Mouse (Mus musculus) heart, postnatal 0 days (tissue): ENCODE results near the gene Igll1. TPM values are rescaled to one million over a fixed set of nuclear protein-coding genes. Genes with fewer than 3 reads are reported as not detected.

Experiments
- ATAC-seq: fragments of 200-750 bp; cut with Nextera tagmentation; 2 replicates; pipeline ENCODE4 v1.8.0; 2017; ENCODE audit warnings: low read depth, moderate number of reproducible peaks, moderate library complexity; ENCODE audit not compliant: insufficient read depth
- DNase-seq: peaks from one replicate; pipeline ENCODE4 v3.0.0-alpha.2; 2016; ENCODE audit warnings: low spot score
- H3K27ac ChIP-seq: fragments of 300-500 bp; sonication (generic); 2 replicates; pipeline ENCODE4 v1.5.1; 2014; ENCODE audit warnings: low read depth, mild to moderate bottlenecking
- H3K27me3 ChIP-seq: fragments of 300-500 bp; sonication (generic); 2 replicates; pipeline ENCODE4 v1.6.1; 2014; ENCODE audit warnings: low read length, mixed read lengths; ENCODE audit not compliant: control insufficient read depth, insufficient read depth
- H3K36me3 ChIP-seq: fragments of 300-500 bp; sonication (generic); replicated peaks from 2 replicates; pipeline ENCODE4 v1.6.1; 2014; ENCODE audit warnings: low read length, mixed read lengths; ENCODE audit not compliant: control insufficient read depth, insufficient read depth
- H3K4me1 ChIP-seq: fragments of 300-500 bp; sonication (generic); 2 replicates; pipeline ENCODE4 v1.6.1; 2014; ENCODE audit warnings: antibody characterized with exemption; ENCODE audit not compliant: control insufficient read depth, insufficient read depth
- H3K4me2 ChIP-seq: fragments of 300-500 bp; sonication (generic); 2 replicates; pipeline ENCODE4 v1.6.1; 2014; ENCODE audit warnings: low read depth, mild to moderate bottlenecking, low read length, moderate library complexity
- H3K4me3 ChIP-seq: fragments of 300-500 bp; sonication (generic); 2 replicates; pipeline ENCODE4 v1.5.1; 2014; ENCODE audit warnings: low read depth, low read length
- H3K9ac ChIP-seq: fragments of 300-500 bp; sonication (generic); replicated peaks from 2 replicates; pipeline ENCODE4 v1.6.1; 2014; ENCODE audit warnings: low read depth, low read length, mixed read lengths
- H3K9me3 ChIP-seq: fragments of 300-500 bp; sonication (generic); replicated peaks from 2 replicates; pipeline ENCODE4 v1.6.1; 2016; ENCODE audit warnings: low read length; ENCODE audit not compliant: control insufficient read depth
- CTCF ChIP-seq: IDR thresholded peaks from 2 replicates; pipeline ENCODE4 v1.5.1; 2016; ENCODE audit warnings: antibody characterized with exemption, control low read depth, low read depth
- EP300 ChIP-seq: IDR thresholded peaks from 2 replicates; pipeline ENCODE4 v1.6.1; 2016; ENCODE audit warnings: antibody characterized with exemption, low read depth
- WGBS: fragments of 180-500 bp; shearing (Covaris S2); extraction: QIAGEN DNeasy Blood & Tissue Kit; methylation state at CpG from one replicate; pipeline ENCODE4 v1.1.7; 2014; 5-methylcytosine and 5-hydroxymethylcytosine counted together
- polyA plus RNA-seq: library from polyadenylated mRNA; unstranded; fragments of >200 nt; fragmentation: Nextera tagmentation; extraction: Ambion mirVana; gene quantifications from 2 replicates; pipeline ENCODE4 v1.2.1, GENCODE M21; 2015
- total RNA-seq: library from RNA; depleted of rRNA; stranded (reverse); fragments of >200 nt; gene quantifications from 2 replicates; pipeline ENCODE4 v1.2.3, GENCODE M21; 2014; ENCODE audit warnings: low replicate concordance

The Igll1 gene
- total and polyA plus RNA-seq, 2 experiments from 2014 or later = not detected

DNA sequence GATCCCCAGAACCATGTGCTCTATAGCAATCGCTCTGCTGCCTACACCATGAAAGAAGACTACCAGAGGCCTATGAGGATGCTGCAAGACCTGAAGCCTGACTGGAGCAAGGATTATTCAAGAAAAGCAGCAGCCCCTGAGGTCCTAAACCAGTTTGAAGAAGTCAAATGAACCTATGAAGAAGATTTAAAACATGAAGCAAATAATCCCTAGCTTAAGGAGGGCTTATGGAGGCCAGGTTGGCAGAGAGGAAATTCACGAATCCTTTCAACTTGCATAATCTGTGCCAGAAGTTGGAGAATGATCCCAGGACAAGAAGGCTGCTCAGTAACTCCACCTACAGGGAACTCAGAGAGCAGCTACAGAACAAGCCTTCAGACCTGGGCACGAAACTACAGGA is 11.4 kb downstream of the Igll1 start:
- no peak for ATAC-seq
- Histone ChIP-seq H3K36me3 (no peaks in the 10 kb centered on the region), H3K4me2 (no peak overlapping the region), H3K27ac (no peak overlapping the region), H3K9ac (no peak overlapping the region), H3K4me1 (no peaks in the 10 kb centered on the region), H3K9me3 (no peaks in the 10 kb centered on the region), H3K4me3 (no peak overlapping the region), H3K27me3 (no peaks in the 10 kb centered on the region)
- 72% methylated on average over 3 of the region's 3 CpGs for WGBS
- no peak for DNase-seq
- no peak for TF ChIP-seq EP300

GRCm38 (mm10) chr16:16849196-16849595 is 14.6 kb downstream of the Igll1 start:
- H3K27ac ChIP-seq = no peak overlapping the region
- no peaks in the 10 kb centered on the region for H3K36me3 ChIP-seq
- ATAC-seq (no peak), DNase-seq (no peak)
- H3K9me3 ChIP-seq = no peaks in the 10 kb centered on the region
- no peak overlapping the region for H3K4me3 ChIP-seq
- TF ChIP-seq CTCF (no peak), EP300 (no peak)
- H3K4me1 ChIP-seq = no peaks in the 10 kb centered on the region
- H3K9ac ChIP-seq = no peak overlapping the region
- H3K4me2 ChIP-seq = no peak overlapping the region
- no peaks in the 10 kb centered on the region for H3K27me3 ChIP-seq

DNA sequence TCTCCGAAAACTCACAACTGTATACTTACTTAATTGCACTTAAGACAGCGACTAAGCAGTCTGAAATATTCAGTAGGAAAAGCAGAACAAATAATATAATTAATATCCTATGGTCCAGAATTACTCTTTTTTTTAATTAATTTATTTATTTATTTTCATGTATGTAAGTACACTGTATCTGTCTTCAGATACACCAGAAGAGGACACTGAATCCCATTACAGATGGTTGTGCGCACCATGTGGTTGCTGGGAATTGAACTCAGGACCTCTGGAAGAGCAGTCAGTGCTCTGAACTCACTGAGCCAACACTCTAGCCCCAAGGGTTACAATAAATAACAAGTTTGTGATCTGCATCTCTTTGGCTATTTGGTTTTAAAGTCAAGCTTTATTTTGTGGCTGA is 34.1 kb downstream of the Igll1 start:
- Histone ChIP-seq H3K36me3 (no peaks in the 10 kb centered on the region), H3K4me3 (peak overlapping the region; percentile 52; the same call in 1 of the 2 replicates), H3K27me3 (no peaks in the 10 kb centered on the region), H3K9ac (no peak overlapping the region), H3K4me1 (peaks cover 7% of the 10 kb centered on the region), H3K9me3 (no peaks in the 10 kb centered on the region), H3K27ac (no peak overlapping the region), H3K4me2 (no peak overlapping the region; the same call in 1 of the 2 replicates)
- ATAC-seq (no peak), DNase-seq (no peak)
- WGBS = 81% methylated on average over 3 of the region's 3 CpGs
- TF ChIP-seq CTCF (no peak), EP300 (no peak)

DNA sequence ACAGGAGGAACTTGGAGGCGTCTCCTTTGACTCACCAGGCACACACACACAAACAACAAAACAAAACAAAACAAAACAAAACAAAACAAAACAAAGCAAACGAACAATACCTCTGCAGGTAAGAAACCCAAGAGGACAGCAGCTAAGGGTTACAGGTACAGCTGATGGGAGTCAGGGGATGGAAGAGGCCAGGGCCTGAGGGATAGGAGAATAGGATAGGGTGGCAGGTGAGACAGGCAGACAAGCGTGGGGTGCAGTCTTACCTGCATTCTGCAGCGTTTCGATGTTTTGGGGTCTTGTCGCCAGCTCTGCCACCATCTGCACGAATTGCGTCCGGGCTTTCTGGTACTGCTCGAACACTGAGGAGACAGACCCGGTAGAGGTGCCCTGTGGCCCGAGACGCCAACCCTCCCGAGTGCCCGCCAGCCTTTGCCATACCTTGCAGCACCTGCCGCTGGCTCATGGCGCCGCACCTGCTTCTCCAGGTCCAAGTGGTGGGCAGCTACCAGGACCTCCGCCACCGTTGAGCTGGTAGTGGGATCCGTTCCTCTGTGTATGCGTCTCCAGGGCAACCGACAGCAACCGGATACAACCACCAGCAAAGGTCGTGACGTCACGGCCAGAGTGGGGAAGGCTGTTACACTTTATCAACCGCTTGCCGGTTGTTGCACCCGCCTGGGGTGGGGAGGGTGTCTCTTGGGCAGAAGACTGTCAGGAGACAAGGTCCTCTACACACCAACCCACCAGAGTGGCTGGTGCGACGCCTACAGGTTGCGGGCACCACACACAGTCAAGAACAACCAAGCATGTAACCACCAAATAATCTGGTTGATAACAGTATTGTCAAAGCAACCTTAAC is 34.8 kb downstream of the Igll1 start, which contains the start of gene Spag6l:
Spag6l (minus strand) TSS at position 700 of the 859 bp plus-strand sequence.
- TF ChIP-seq CTCF (peak; percentile 30; the same call in 1 of the 2 replicates), EP300 (no peak)
- 0 out of 2 replicates have a peak within 1 kb of the TSS, but pooled peaks have one; percentile 30 for H3K9ac ChIP-seq
- DNase-seq = peak; percentile 31
- H3K9me3 ChIP-seq = no peaks in the 10 kb centered on the region
- peak within 1 kb of the TSS; percentile 52 for H3K4me3 ChIP-seq
- peak; percentile 73 for ATAC-seq
- H3K4me1 ChIP-seq = peaks cover 7% of the 10 kb centered on the region
- H3K27ac ChIP-seq = no peak within 1 kb of the TSS
- H3K4me2 ChIP-seq = peak within 1 kb of the TSS; percentile 87
- no peaks in the 10 kb centered on the region for H3K36me3 ChIP-seq
- no peaks in the 10 kb centered on the region for H3K27me3 ChIP-seq
- 5% methylated on average over 33 of the region's 33 CpGs for WGBS

GRCm38 (mm10) chr16:16826223-16826622 is 37.6 kb downstream of the Igll1 start:
- ATAC-seq = no peak
- Histone ChIP-seq H3K4me2 (no peak overlapping the region), H3K4me1 (peaks cover 7% of the 10 kb centered on the region), H3K36me3 (no peaks in the 10 kb centered on the region), H3K27ac (no peak overlapping the region), H3K4me3 (no peak overlapping the region), H3K9me3 (no peaks in the 10 kb centered on the region), H3K9ac (no peak overlapping the region), H3K27me3 (no peaks in the 10 kb centered on the region)
- WGBS = 90% methylated on average over 2 of the region's 2 CpGs
- no peak for DNase-seq
- TF ChIP-seq EP300 (no peak), CTCF (no peak)
